Mouse (Mus musculus): ENCODE measurements at regions not wholly inside any gene's neighbourhood (a gene's known extent, or its start where the extent isn't known, plus 50 kb on each side); places are given as distances from the start of the nearest gene placed in this dataset.

GRCm38 (mm10) chr14:99621538-99621937 is 323.0 kb downstream of the Klf5 start:
- TF ChIP-seq GATA1 (IDR thresholded peaks at IDR 0.05; ENCODE audit: borderline replicate concordance, low read length) = no peak
- no peak for TF ChIP-seq FLI1 (IDR thresholded peaks at IDR 0.05; ENCODE audit: low read length)
- H3K36me3 ChIP-seq (replicated peaks; ENCODE audit: low read length) = no peaks in the 10 kb centered on the region
- peaks cover 6% of the 10 kb centered on the region; the same call in 1 of the 2 replicates for H3K4me1 ChIP-seq
- H3K27me3 ChIP-seq (replicated peaks) = no peaks in the 10 kb centered on the region
- H3K9me3 ChIP-seq = no peaks in the 10 kb centered on the region
- no peak overlapping the region for H3K4me3 ChIP-seq (replicated peaks)

- TF ChIP-seq FLI1 (IDR thresholded peaks at IDR 0.05; ENCODE audit: low read length) = no peak
- no peak for TF ChIP-seq GATA1 (IDR thresholded peaks at IDR 0.05; ENCODE audit: borderline replicate concordance, low read length)
- no peaks in the 10 kb centered on the region for H3K36me3 ChIP-seq (replicated peaks; ENCODE audit: low read length)
- H3K4me3 ChIP-seq (replicated peaks) = no peak overlapping the region
- H3K27me3 ChIP-seq (replicated peaks) = no peaks in the 10 kb centered on the region
- H3K9me3 ChIP-seq = no peaks in the 10 kb centered on the region
- no peaks in the 10 kb centered on the region for H3K4me1 ChIP-seq
Measured at GRCm38 (mm10) chr14:99624380-99625327, 326.2 kb downstream of the Klf5 start.

GRCm38 (mm10) chr14:99627615-99628014 is 329.1 kb downstream of the Klf5 start:
- no peak for TF ChIP-seq FLI1 (IDR thresholded peaks at IDR 0.05; ENCODE audit: low read length)
- no peak for TF ChIP-seq GATA1 (IDR thresholded peaks at IDR 0.05; ENCODE audit: borderline replicate concordance, low read length)
- no peaks in the 10 kb centered on the region for H3K4me1 ChIP-seq
- no peaks in the 10 kb centered on the region for H3K27me3 ChIP-seq (replicated peaks)
- no peaks in the 10 kb centered on the region for H3K36me3 ChIP-seq (replicated peaks; ENCODE audit: low read length)
- H3K9me3 ChIP-seq = no peaks in the 10 kb centered on the region
- H3K4me3 ChIP-seq (replicated peaks) = no peak overlapping the region

GRCm38 (mm10) chr14:99631092-99631491 is 332.6 kb downstream of the Klf5 start:
- H3K4me3 ChIP-seq (replicated peaks) = no peak overlapping the region
- H3K4me1 ChIP-seq = no peaks in the 10 kb centered on the region
- H3K27me3 ChIP-seq (replicated peaks) = no peaks in the 10 kb centered on the region
- H3K9me3 ChIP-seq = no peaks in the 10 kb centered on the region
- no peak for TF ChIP-seq FLI1 (IDR thresholded peaks at IDR 0.05; ENCODE audit: low read length)
- no peak for TF ChIP-seq GATA1 (IDR thresholded peaks at IDR 0.05; ENCODE audit: borderline replicate concordance, low read length)
- H3K36me3 ChIP-seq (replicated peaks; ENCODE audit: low read length) = no peaks in the 10 kb centered on the region

- no peaks in the 10 kb centered on the region for H3K27me3 ChIP-seq (replicated peaks)
- TF ChIP-seq FLI1 (IDR thresholded peaks at IDR 0.05; ENCODE audit: low read length) (no peak), GATA1 (IDR thresholded peaks at IDR 0.05; ENCODE audit: borderline replicate concordance, low read length) (no peak)
Measured at GRCm38 (mm10) chr14:99632444-99632843, 334.0 kb downstream of the Klf5 start.

GRCm38 (mm10) chr14:99635556-99636150 is 337.2 kb downstream of the Klf5 start:
- Histone ChIP-seq H3K4me1 (no peaks in the 10 kb centered on the region), H3K4me3 (replicated peaks) (no peak overlapping the region), H3K27me3 (replicated peaks) (no peaks in the 10 kb centered on the region), H3K9me3 (no peaks in the 10 kb centered on the region), H3K36me3 (replicated peaks; ENCODE audit: low read length) (no peaks in the 10 kb centered on the region)
- TF ChIP-seq FLI1 (IDR thresholded peaks at IDR 0.05; ENCODE audit: low read length) = no peak
- no peak for TF ChIP-seq GATA1 (IDR thresholded peaks at IDR 0.05; ENCODE audit: borderline replicate concordance, low read length)

More at GRCm38 (mm10) chr14:99632444-99632843, 334.0 kb downstream of the Klf5 start:
- Histone ChIP-seq H3K4me3 (replicated peaks) (no peak overlapping the region), H3K36me3 (replicated peaks; ENCODE audit: low read length) (no peaks in the 10 kb centered on the region), H3K4me1 (no peaks in the 10 kb centered on the region), H3K9me3 (no peaks in the 10 kb centered on the region)

GRCm38 (mm10) chr14:99641475-99642453 is 343.3 kb downstream of the Klf5 start:
- H3K4me3 ChIP-seq (replicated peaks) = no peak overlapping the region

GRCm38 (mm10) chr14:99646323-99646722 is 347.8 kb downstream of the Klf5 start:
- Histone ChIP-seq H3K27me3 (replicated peaks) (no peaks in the 10 kb centered on the region), H3K36me3 (replicated peaks; ENCODE audit: low read length) (no peaks in the 10 kb centered on the region), H3K4me3 (replicated peaks) (no peak overlapping the region), H3K4me1 (no peaks in the 10 kb centered on the region), H3K9me3 (0 out of 2 replicates have a peak, but pooled peaks cover 3% of the 10 kb centered on the region)
- no peak for TF ChIP-seq GATA1 (IDR thresholded peaks at IDR 0.05; ENCODE audit: borderline replicate concordance, low read length)
- no peak for TF ChIP-seq FLI1 (IDR thresholded peaks at IDR 0.05; ENCODE audit: low read length)

More at GRCm38 (mm10) chr14:99641475-99642453, 343.3 kb downstream of the Klf5 start:
- Histone ChIP-seq H3K36me3 (replicated peaks; ENCODE audit: low read length) (no peaks in the 10 kb centered on the region), H3K27me3 (replicated peaks) (no peaks in the 10 kb centered on the region), H3K9me3 (0 out of 2 replicates have a peak, but pooled peaks cover 3% of the 10 kb centered on the region), H3K4me1 (no peaks in the 10 kb centered on the region)
- no peak for TF ChIP-seq GATA1 (IDR thresholded peaks at IDR 0.05; ENCODE audit: borderline replicate concordance, low read length)
- TF ChIP-seq FLI1 (IDR thresholded peaks at IDR 0.05; ENCODE audit: low read length) = no peak

GRCm38 (mm10) chr14:99674399-99674798 is 375.9 kb downstream of the Klf5 start:
- Histone ChIP-seq H3K4me3 (replicated peaks) (no peak overlapping the region), H3K36me3 (replicated peaks; ENCODE audit: low read length) (no peaks in the 10 kb centered on the region), H3K4me1 (no peaks in the 10 kb centered on the region), H3K9me3 (0 out of 2 replicates have a peak, but pooled peaks cover 2% of the 10 kb centered on the region), H3K27me3 (replicated peaks) (no peaks in the 10 kb centered on the region)
- TF ChIP-seq FLI1 (IDR thresholded peaks at IDR 0.05; ENCODE audit: low read length) (no peak), GATA1 (IDR thresholded peaks at IDR 0.05; ENCODE audit: borderline replicate concordance, low read length) (no peak)

Data from megakaryocyte, embryonic 14.5 days (primary cell).